Mouse (Mus musculus): Measurements from ENCODE around the gene Gm49721.
"Not testable (repeated sequence)": the region's sequence is repeated elsewhere in the genome, so short reads cannot be mapped to it uniquely, and the experiment has no call there.

- TF ChIP-seq FLI1 (IDR thresholded peaks at IDR 0.05; ENCODE audit: low read length); GATA1 (IDR thresholded peaks at IDR 0.05; ENCODE audit: borderline replicate concordance, low read length): not testable (repeated sequence)
Observed at GRCm38 (mm10) chr17:6958881-6959280, 19.8 kb upstream of the Gm49721 start.
